Mouse (Mus musculus) large intestine, adult 2 months (tissue): ENCODE measurements around the gene Foxk2. TPM values are rescaled to one million over a fixed set of nuclear protein-coding genes. Genes with fewer than 3 reads are reported as not detected.

ENCODE experiments used
- DNase-seq: peaks from one replicate; pipeline ENCODE4 v3.0.0-alpha.2; 2012; ENCODE audit warnings: low read depth, low spot score
- WGBS: fragments of 180-500 bp; shearing (Covaris S2); methylation state at CpG from one replicate; pipeline ENCODE4 v1.1.7; 2018; 5-methylcytosine and 5-hydroxymethylcytosine counted together
- polyA plus RNA-seq: library from polyadenylated mRNA; depleted of rRNA; stranded (reverse); fragments of >200 nt; gene quantifications from 2 replicates; pipeline ENCODE4 v1.2.3, GENCODE M21; 2012; rRNA removed

Foxk2 gene
- polyA plus RNA-seq, 1 experiment, result 19.3 TPM

GRCm38 (mm10) chr11:121353326-121354090 is 93.7 kb downstream of the Foxk2 start:
- 2% methylated on average over 41 of the region's 41 CpGs for WGBS
- no peak for DNase-seq

DNA sequence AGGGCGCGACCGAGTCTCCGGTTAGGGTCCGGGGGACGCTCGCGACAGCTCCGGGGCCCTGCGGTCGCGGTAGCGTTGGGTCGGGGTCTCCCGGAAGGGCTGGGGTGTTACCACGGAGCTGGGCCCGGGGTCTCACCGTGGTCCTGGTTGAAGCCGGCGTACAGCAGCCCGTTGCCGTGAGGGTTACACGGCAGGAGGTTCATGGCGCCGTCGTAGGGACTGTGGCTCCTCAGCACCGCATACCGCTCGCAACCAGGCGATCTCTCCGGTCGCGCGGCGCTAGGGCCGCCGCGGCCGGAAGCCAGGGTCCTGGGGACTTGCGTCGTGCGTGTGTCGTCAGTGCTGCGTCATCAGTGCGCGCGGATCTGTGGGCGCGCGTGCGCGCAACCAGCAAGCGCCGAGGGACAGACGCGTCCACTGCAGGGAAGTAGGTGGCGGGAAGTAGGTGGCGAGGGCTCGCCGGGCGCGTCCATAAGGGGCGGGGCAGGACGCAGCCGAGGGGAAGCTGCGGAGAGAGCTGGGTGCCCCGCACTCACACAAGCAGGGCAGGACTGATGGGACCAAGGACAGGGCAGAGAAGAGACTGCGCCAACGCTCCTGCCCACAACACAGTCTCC is 94.4 kb downstream of the Foxk2 start, which contains the start of gene Wdr45b:
TSS of gene Wdr45b (minus strand) at position 355 of the 617 bp plus-strand sequence.
- peak; percentile 85 for DNase-seq
- under 1% methylated on average over 69 of the region's 69 CpGs for WGBS

Other genes starting within 250 kb of the Foxk2 start
- gene Cd7, start 220.6 kb upstream of the Foxk2 start, polyA plus RNA-seq, result 28.9 and 53.4 TPM in 2 replicates
- 251 and 268 TPM in 2 replicates for gene Sectm1b, start 196.4 kb upstream of the Foxk2 start, polyA plus RNA-seq
- 3.1 and 3.9 TPM in 2 replicates for gene Sectm1a, start 178.8 kb upstream of the Foxk2 start, polyA plus RNA-seq
- not detected in 2 replicates for gene Tex19.2, start 141.3 kb upstream of the Foxk2 start, polyA plus RNA-seq
- gene Tex19.1, start 113.8 kb upstream of the Foxk2 start, polyA plus RNA-seq, result not detected in 2 replicates
- not detected in 2 replicates for gene Uts2r, start 99.7 kb upstream of the Foxk2 start, polyA plus RNA-seq
- 19.4 and 24.4 TPM in 2 replicates for gene Hexdc, start 55.6 kb upstream of the Foxk2 start, polyA plus RNA-seq
- 11.7 and 12.9 TPM in 2 replicates for gene Ogfod3, start 55.3 kb upstream of the Foxk2 start, polyA plus RNA-seq
- 32.6 and 33.0 TPM in 2 replicates for gene Cybc1, start 30.7 kb upstream of the Foxk2 start, polyA plus RNA-seq
- gene Narf, start 22.7 kb upstream of the Foxk2 start, polyA plus RNA-seq, result 18.2 and 33.3 TPM in 2 replicates
- gene Wdr45b, start 94.5 kb downstream of the Foxk2 start, polyA plus RNA-seq, result 37.5 and 42.5 TPM in 2 replicates
- gene Rab40b, start 128.3 kb downstream of the Foxk2 start, polyA plus RNA-seq, result 0.82 TPM in 2 replicates
- gene Fn3krp, start 161.4 kb downstream of the Foxk2 start, polyA plus RNA-seq, result 3.5 and 3.7 TPM in 2 replicates
- gene Fn3k, start 174.9 kb downstream of the Foxk2 start, polyA plus RNA-seq, result 0.55 and 1.3 TPM in 2 replicates
- gene Tbcd, start 192.0 kb downstream of the Foxk2 start, polyA plus RNA-seq, result 56.3 and 59.9 TPM in 2 replicates